7 mouse cellular contexts compared by ENCODE assay signal in the genomic region with DNA sequence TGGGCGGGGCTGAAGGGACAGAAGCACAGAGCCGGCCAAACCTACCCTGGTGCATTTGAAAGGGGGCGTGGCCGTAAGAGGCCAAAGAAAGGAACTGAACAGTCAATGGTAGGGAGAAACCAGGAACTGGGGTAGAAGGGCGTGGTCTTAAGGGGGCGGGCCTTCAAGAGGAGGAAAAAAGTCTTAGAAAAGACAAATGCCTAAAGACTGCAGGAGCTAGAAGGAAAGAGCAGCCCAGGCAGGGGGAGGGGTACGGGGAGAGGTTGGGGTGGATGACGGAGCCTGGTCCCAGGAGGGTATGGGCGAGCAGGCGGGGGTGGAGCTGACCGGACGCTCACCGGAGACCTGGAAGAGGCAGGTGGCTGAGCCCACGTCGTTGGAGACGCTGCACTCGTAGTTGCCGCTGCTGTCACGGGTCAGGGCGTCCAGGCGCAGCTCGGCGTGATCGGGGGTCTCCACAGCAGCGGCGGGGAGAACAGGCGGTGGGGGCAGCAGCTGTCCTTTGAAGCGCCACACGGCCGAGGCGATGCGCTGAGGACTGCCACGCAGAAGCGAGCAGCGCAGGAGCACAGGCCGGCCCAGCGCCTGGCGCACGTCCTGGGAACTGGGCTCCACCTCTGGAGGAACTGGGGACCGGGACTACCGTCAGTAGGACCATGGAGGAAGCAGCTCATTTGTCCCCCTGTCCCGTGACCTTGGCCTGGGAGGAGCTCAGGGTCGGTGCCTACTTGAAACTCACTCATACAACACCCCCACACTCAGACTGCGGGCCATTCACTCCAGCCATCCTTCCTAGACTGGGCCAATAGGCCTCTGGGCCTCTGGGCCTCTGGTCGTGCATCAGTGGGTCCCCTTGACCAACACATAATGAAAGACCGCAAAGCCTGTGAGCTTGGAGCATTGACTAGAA.
DNase-seq lines count a peak whose midpoint lies in the region; ATAC-seq lines count a peak whose summit lies in the region.

No protein-coding gene starts in this region.

- no peaks in the 10 kb centered on the region for H3K36me3 ChIP-seq in embryonic facial prominence, embryonic 12.5 days
- H3K36me3 ChIP-seq in heart, embryonic 15.5 days = no peaks in the 10 kb centered on the region
- no peaks in the 10 kb centered on the region for H3K36me3 ChIP-seq in megakaryocyte, embryonic 14.5 days (replicated peaks; ENCODE audit: low read length)

- H3K27ac ChIP-seq in embryonic facial prominence, embryonic 12.5 days = no peak overlapping the region
- no peak overlapping the region for H3K27ac ChIP-seq in heart, embryonic 15.5 days

- ATAC-seq in activated CD4-positive, CD25-positive, alpha-beta regulatory T cell, adult 4 months = peak; percentile 75
- ATAC-seq in embryonic facial prominence, embryonic 12.5 days (ENCODE audit: insufficient number of reproducible peaks, insufficient read depth, low FRiP score, low TSS enrichment) = 0 out of 2 replicates have a peak, but pooled peaks have one; percentile 5
- peak; percentile 28; the same call in 1 of the 2 replicates for ATAC-seq in heart, embryonic 15.5 days (replicated peaks; ENCODE audit: insufficient number of reproducible peaks, insufficient read depth, low FRiP score, low read depth)

- peak overlapping the region; percentile 40 for H3K4me3 ChIP-seq in embryonic facial prominence, embryonic 12.5 days
- H3K4me3 ChIP-seq in heart, embryonic 15.5 days = peak overlapping the region; percentile 50
- H3K4me3 ChIP-seq in megakaryocyte, embryonic 14.5 days (replicated peaks) = peak overlapping the region; percentile 92

- H3K9ac ChIP-seq in embryonic facial prominence, embryonic 12.5 days = 0 out of 2 replicates have a peak overlapping the region, but pooled peaks have one; percentile 34
- H3K9ac ChIP-seq in heart, embryonic 15.5 days = peak overlapping the region; percentile 52

- 0 out of 2 replicates have a peak, but pooled peaks cover 8% of the 10 kb centered on the region for H3K27me3 ChIP-seq in embryonic facial prominence, embryonic 12.5 days
- no peaks in the 10 kb centered on the region; the same call in 1 of the 2 replicates for H3K27me3 ChIP-seq in heart, embryonic 15.5 days
- H3K27me3 ChIP-seq in megakaryocyte, embryonic 14.5 days (replicated peaks) = peaks cover 6% of the 10 kb centered on the region

- peak; percentile 44 to 60 for DNase-seq in kidney, postnatal 25 days
- peak; percentile 23 to 80 for DNase-seq in spleen, postnatal 10 days (ENCODE audit: low spot score in 2 of 2)
- DNase-seq in frontal cortex, postnatal 25 days (ENCODE audit: low spot score in 2 of 2) = no peak

- H3K9me3 ChIP-seq in embryonic facial prominence, embryonic 12.5 days = no peaks in the 10 kb centered on the region
- H3K9me3 ChIP-seq in heart, embryonic 15.5 days (replicated peaks) = no peaks in the 10 kb centered on the region
- H3K9me3 ChIP-seq in megakaryocyte, embryonic 14.5 days = no peaks in the 10 kb centered on the region

- 5% methylated on average over 46 of the region's 46 CpGs for WGBS in embryonic facial prominence, embryonic 12.5 days
- 5% methylated on average over 46 of the region's 46 CpGs for WGBS in heart, embryonic 15.5 days

- H3K4me2 ChIP-seq in embryonic facial prominence, embryonic 12.5 days (replicated peaks) = peak overlapping the region; percentile 81
- peak overlapping the region; percentile 91 for H3K4me2 ChIP-seq in heart, embryonic 15.5 days

- H3K4me1 ChIP-seq in embryonic facial prominence, embryonic 12.5 days = peaks cover 14% of the 10 kb centered on the region
- H3K4me1 ChIP-seq in heart, embryonic 15.5 days (replicated peaks) = peaks cover 17% of the 10 kb centered on the region
- peaks cover 61% of the 10 kb centered on the region for H3K4me1 ChIP-seq in megakaryocyte, embryonic 14.5 days

Comparison
In these comparisons a context has a peak if more than half of its experiments do, and no peak if none do; other contexts are left out.
1. ATAC-seq: peak in every context shown above with its lines; median percentile 75 in activated CD4-positive, CD25-positive, alpha-beta regulatory T cell, adult 4 months; 28 in heart, embryonic 15.5 days; 5 in embryonic facial prominence, embryonic 12.5 days.
2. H3K4me3 ChIP-seq: peak in every context shown above with its lines; median percentile 92 in megakaryocyte, embryonic 14.5 days; 50 in heart, embryonic 15.5 days; 40 in embryonic facial prominence, embryonic 12.5 days.
3. DNase-seq: peak in kidney, postnatal 25 days (2 of 2) and spleen, postnatal 10 days (2 of 2); none in frontal cortex, postnatal 25 days (0 of 2).